Mouse (Mus musculus) intestine, postnatal 0 days (tissue): ENCODE data around the gene Lhfp. TPM values are rescaled to one million over a fixed set of nuclear protein-coding genes. Genes with fewer than 3 reads are reported as not detected.

Experiments
- ATAC-seq: fragments of 200-750 bp; cut with Nextera tagmentation; 2 replicates; pipeline ENCODE4 v1.8.0; 2017; ENCODE audit warnings: mild to moderate bottlenecking, moderate TSS enrichment, moderate library complexity
- H3K27ac ChIP-seq: fragments of 300-500 bp; sonication (generic); 2 replicates; pipeline ENCODE4 v1.5.1; 2014; ENCODE audit warnings: mild to moderate bottlenecking, low read depth, low read length, moderate library complexity
- H3K27me3 ChIP-seq: fragments of 300-500 bp; sonication (generic); replicated peaks from 2 replicates; pipeline ENCODE4 v1.6.1; 2014; ENCODE audit warnings: low read length, mixed read lengths; ENCODE audit not compliant: control insufficient read depth, insufficient read depth
- H3K36me3 ChIP-seq: fragments of 300-500 bp; sonication (generic); 2 replicates; pipeline ENCODE4 v1.6.1; 2014; ENCODE audit warnings: mild to moderate bottlenecking, moderate library complexity; ENCODE audit not compliant: control insufficient read depth, insufficient read depth
- H3K4me1 ChIP-seq: fragments of 300-500 bp; sonication (generic); replicated peaks from 2 replicates; pipeline ENCODE4 v1.6.1; 2014; ENCODE audit warnings: antibody characterized with exemption, low read length, mixed read lengths; ENCODE audit not compliant: control insufficient read depth, insufficient read depth
- H3K4me2 ChIP-seq: fragments of 300-500 bp; sonication (generic); replicated peaks from 2 replicates; pipeline ENCODE4 v1.6.1; 2014; ENCODE audit warnings: low read depth, mild to moderate bottlenecking, moderate library complexity
- H3K4me3 ChIP-seq: fragments of 300-500 bp; sonication (generic); 2 replicates; pipeline ENCODE4 v1.5.1; 2014; ENCODE audit warnings: low read depth, low read length
- H3K9ac ChIP-seq: fragments of 300-500 bp; sonication (generic); 2 replicates; pipeline ENCODE4 v1.6.1; 2014; ENCODE audit warnings: mild to moderate bottlenecking, low read depth, low read length
- H3K9me3 ChIP-seq: fragments of 300-500 bp; sonication (generic); 2 replicates; pipeline ENCODE4 v1.6.1; 2016; ENCODE audit warnings: mixed run types; ENCODE audit not compliant: control insufficient read depth
- CTCF ChIP-seq: sonication (generic); IDR thresholded peaks from 2 replicates; pipeline ENCODE4 v1.5.1; 2016; ENCODE audit warnings: low read depth, mild to moderate bottlenecking, control low read depth, antibody characterized with exemption, moderate library complexity
- WGBS: fragments of 180-500 bp; shearing (Covaris S2); extraction: QIAGEN DNeasy Blood & Tissue Kit; methylation state at CpG from one replicate; pipeline ENCODE4 v1.1.7; 2014; 5-methylcytosine and 5-hydroxymethylcytosine counted together
- polyA plus RNA-seq: library from polyadenylated mRNA; unstranded; fragments of >200 nt; fragmentation: Nextera tagmentation; extraction: Ambion mirVana; gene quantifications from 2 replicates; pipeline ENCODE4 v1.2.1, GENCODE M21; 2015

Gene Lhfp
- polyA plus RNA-seq, 1 experiment from 2014 or later: 30.2 TPM

GRCm38 (mm10) chr3:53139642-53140041 lies 98.3 kb downstream of the Lhfp start:
- no peak overlapping the region for H3K9ac ChIP-seq

GRCm38 (mm10) chr3:53142528-53142927 lies 101.2 kb downstream of the Lhfp start:
- Histone ChIP-seq H3K27me3 (no peaks in the 10 kb centered on the region), H3K27ac (no peak overlapping the region), H3K9ac (no peak overlapping the region), H3K36me3 (no peaks in the 10 kb centered on the region), H3K4me3 (no peak overlapping the region), H3K4me1 (no peaks in the 10 kb centered on the region), H3K4me2 (no peak overlapping the region), H3K9me3 (no peaks in the 10 kb centered on the region)
- no peak for TF ChIP-seq CTCF
- WGBS: 77% methylated on average over 9 of the region's 9 CpGs
- no peak for ATAC-seq

More at GRCm38 (mm10) chr3:53139642-53140041, 98.3 kb downstream of the Lhfp start:
- no peak overlapping the region for H3K4me2 ChIP-seq
- no peak overlapping the region for H3K27ac ChIP-seq
- no peaks in the 10 kb centered on the region for H3K9me3 ChIP-seq
- no peak for ATAC-seq
- no peak overlapping the region for H3K4me3 ChIP-seq
- no peaks in the 10 kb centered on the region for H3K36me3 ChIP-seq
- H3K4me1 ChIP-seq: no peaks in the 10 kb centered on the region
- no peaks in the 10 kb centered on the region for H3K27me3 ChIP-seq
- WGBS: 79% methylated on average over 5 of the region's 5 CpGs
- TF ChIP-seq CTCF: no peak

DNA sequence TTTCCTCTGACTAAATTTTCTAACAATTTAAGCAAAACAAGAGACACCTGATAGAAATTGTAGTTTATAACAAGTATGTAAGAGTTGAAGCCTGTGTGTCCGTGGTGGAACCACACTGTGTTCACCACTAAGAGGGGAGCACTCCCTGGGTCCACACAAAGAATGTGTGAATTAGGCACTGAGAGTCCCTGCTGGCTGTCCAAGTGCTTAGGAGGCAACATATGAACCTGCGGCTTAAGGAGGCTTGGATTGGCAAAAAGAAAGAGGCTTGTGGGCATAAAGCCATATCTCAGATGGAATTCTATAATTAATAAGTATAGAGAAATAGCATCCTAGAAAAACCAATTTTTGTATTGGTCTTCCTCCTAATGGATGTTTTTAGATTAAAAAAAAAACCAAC lies 104.2 kb downstream of the Lhfp start:
- TF ChIP-seq CTCF: no peak
- Histone ChIP-seq H3K9ac (no peak overlapping the region), H3K4me2 (no peak overlapping the region), H3K4me1 (no peaks in the 10 kb centered on the region), H3K27me3 (no peaks in the 10 kb centered on the region), H3K27ac (no peak overlapping the region), H3K36me3 (no peaks in the 10 kb centered on the region), H3K4me3 (no peak overlapping the region), H3K9me3 (no peaks in the 10 kb centered on the region)
- 61% methylated on average over 2 of the region's 2 CpGs for WGBS
- no peak for ATAC-seq

DNA sequence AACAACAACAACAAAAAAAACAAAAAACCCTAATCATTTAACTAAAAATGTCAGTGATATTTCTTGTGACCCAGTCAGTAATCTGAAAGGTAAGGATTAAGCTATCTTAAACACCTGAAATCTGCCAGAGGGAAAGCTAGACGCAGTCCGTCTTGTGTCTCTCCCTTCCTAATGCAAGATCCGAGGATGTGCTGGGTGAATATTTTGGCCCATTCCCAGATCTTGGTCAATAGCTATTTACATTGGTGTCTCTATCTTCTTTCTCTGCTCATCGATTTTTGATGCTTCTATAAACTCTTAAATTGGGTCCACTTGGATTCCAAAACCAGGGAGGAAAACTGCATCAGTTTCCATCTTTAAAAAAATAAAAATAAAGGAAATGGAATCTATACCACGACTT lies 104.6 kb downstream of the Lhfp start:
- H3K27me3 ChIP-seq: no peaks in the 10 kb centered on the region
- H3K9ac ChIP-seq: no peak overlapping the region
- no peak overlapping the region for H3K27ac ChIP-seq
- 78% methylated on average over 5 of the region's 5 CpGs for WGBS
- H3K9me3 ChIP-seq: no peaks in the 10 kb centered on the region
- ATAC-seq: no peak
- no peak overlapping the region for H3K4me3 ChIP-seq
- H3K36me3 ChIP-seq: no peaks in the 10 kb centered on the region
- TF ChIP-seq CTCF: no peak
- H3K4me1 ChIP-seq: no peaks in the 10 kb centered on the region
- no peak overlapping the region for H3K4me2 ChIP-seq

- Histone ChIP-seq H3K27me3 (no peaks in the 10 kb centered on the region), H3K9me3 (no peaks in the 10 kb centered on the region), H3K36me3 (no peaks in the 10 kb centered on the region), H3K27ac (no peak overlapping the region), H3K4me2 (no peak overlapping the region), H3K4me1 (no peaks in the 10 kb centered on the region), H3K4me3 (no peak overlapping the region), H3K9ac (no peak overlapping the region)
- WGBS: 85% methylated on average over 5 of the region's 5 CpGs
- no peak for ATAC-seq
- TF ChIP-seq CTCF: no peak
Measured at GRCm38 (mm10) chr3:53147001-53147400, 105.7 kb downstream of the Lhfp start.

DNA sequence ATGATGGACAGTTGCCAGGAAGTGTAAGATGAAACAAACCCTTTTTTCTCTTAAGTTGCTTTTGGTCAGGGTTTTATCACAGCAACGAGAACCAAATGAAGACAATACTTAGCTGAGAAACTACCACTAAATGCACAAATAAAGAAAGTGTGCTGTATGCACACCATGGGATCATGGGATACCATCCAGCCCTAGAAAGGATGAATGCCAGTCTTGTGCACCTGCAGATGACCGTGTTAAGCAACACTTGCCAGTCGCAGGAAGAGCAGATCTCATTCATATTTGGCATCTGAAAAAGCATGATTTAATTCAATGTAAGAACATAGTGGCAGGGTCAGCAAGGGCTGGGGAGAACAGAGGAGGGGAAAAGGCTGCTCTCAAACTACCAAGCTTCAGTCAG lies 107.4 kb downstream of the Lhfp start:
- H3K4me1 ChIP-seq: no peaks in the 10 kb centered on the region
- H3K9me3 ChIP-seq: no peaks in the 10 kb centered on the region
- no peak for ATAC-seq
- H3K27ac ChIP-seq: no peak overlapping the region
- no peak for TF ChIP-seq CTCF
- no peak overlapping the region for H3K9ac ChIP-seq
- 86% methylated on average over 3 of the region's 3 CpGs for WGBS
- no peaks in the 10 kb centered on the region for H3K27me3 ChIP-seq
- H3K4me3 ChIP-seq: no peak overlapping the region
- H3K36me3 ChIP-seq: no peaks in the 10 kb centered on the region
- no peak overlapping the region for H3K4me2 ChIP-seq
